Mouse (Mus musculus): Measurements from ENCODE around the gene Adarb2. TPM values are rescaled to one million over a fixed set of nuclear protein-coding genes. Genes with fewer than 3 reads are reported as not detected.

The Adarb2 gene
- total RNA-seq, 2 experiments from 2014 or later = 39.8 to 49.8 TPM

GRCm38 (mm10) chr13:8700981-8701380 lies 498.3 kb downstream of the Adarb2 start:
- Histone ChIP-seq H3K27ac (no peak overlapping the region), H3K4me3 (no peak overlapping the region)
- TF ChIP-seq CTCF (conservative IDR thresholded peaks at IDR 0.05) = no peak
- no peak for DNase-seq (ENCODE audit: low spot score in 2 of 2)

- no peak for TF ChIP-seq CTCF (conservative IDR thresholded peaks at IDR 0.05)
- no peak overlapping the region for H3K4me3 ChIP-seq
- no peak overlapping the region for H3K27ac ChIP-seq
- DNase-seq (ENCODE audit: low spot score in 2 of 2) = no peak
These were observed 502.6 kb downstream of the Adarb2 start for GRCm38 (mm10) chr13:8705296-8705695.

GRCm38 (mm10) chr13:8713377-8713776 lies 510.7 kb downstream of the Adarb2 start:
- Histone ChIP-seq H3K4me3 (no peak overlapping the region), H3K27ac (no peak overlapping the region)
- TF ChIP-seq CTCF (conservative IDR thresholded peaks at IDR 0.05) = no peak
- DNase-seq (ENCODE audit: low spot score in 2 of 2) = no peak

GRCm38 (mm10) chr13:8729972-8730645 lies 527.4 kb downstream of the Adarb2 start:
- H3K4me3 ChIP-seq = no peak overlapping the region
- no peak for DNase-seq (ENCODE audit: low spot score in 2 of 2)
- no peak for TF ChIP-seq CTCF (conservative IDR thresholded peaks at IDR 0.05)
- no peak overlapping the region for H3K27ac ChIP-seq

- Histone ChIP-seq H3K27ac (no peak overlapping the region), H3K4me3 (no peak overlapping the region)
- TF ChIP-seq CTCF (conservative IDR thresholded peaks at IDR 0.05) = no peak
- DNase-seq (ENCODE audit: low spot score in 2 of 2) = peak; percentile 10 to 32
These were observed 534.6 kb downstream of the Adarb2 start for GRCm38 (mm10) chr13:8737139-8737865.

- H3K27ac ChIP-seq = no peak overlapping the region
- no peak overlapping the region for H3K4me3 ChIP-seq
- TF ChIP-seq CTCF (conservative IDR thresholded peaks at IDR 0.05) = no peak
- no peak for DNase-seq (ENCODE audit: low spot score in 2 of 2)
These were observed 540.1 kb downstream of the Adarb2 start for GRCm38 (mm10) chr13:8742792-8743191.

- H3K4me3 ChIP-seq = no peak overlapping the region
- DNase-seq (ENCODE audit: low spot score in 2 of 2) = peak; percentile 5 to 39
- peak; percentile 77 for TF ChIP-seq CTCF (conservative IDR thresholded peaks at IDR 0.05)
- H3K27ac ChIP-seq = no peak overlapping the region
These were observed 541.9 kb downstream of the Adarb2 start for GRCm38 (mm10) chr13:8744565-8744964.

- TF ChIP-seq CTCF (conservative IDR thresholded peaks at IDR 0.05) = no peak
- H3K4me3 ChIP-seq = no peak overlapping the region
- no peak overlapping the region for H3K27ac ChIP-seq
- DNase-seq (ENCODE audit: low spot score in 2 of 2) = no peak
These were observed 542.9 kb downstream of the Adarb2 start for GRCm38 (mm10) chr13:8745596-8745995.

- Histone ChIP-seq H3K4me3 (no peak overlapping the region), H3K27ac (no peak overlapping the region)
- TF ChIP-seq CTCF (conservative IDR thresholded peaks at IDR 0.05) = no peak
- DNase-seq (ENCODE audit: low spot score in 2 of 2) = no peak
These were observed 546.8 kb downstream of the Adarb2 start for GRCm38 (mm10) chr13:8749451-8749850.

- H3K27ac ChIP-seq = no peak overlapping the region
These were observed 558.3 kb downstream of the Adarb2 start for GRCm38 (mm10) chr13:8760940-8761339.

GRCm38 (mm10) chr13:8769654-8770227 lies 567.1 kb downstream of the Adarb2 start:
- Histone ChIP-seq H3K27ac (no peak overlapping the region), H3K4me3 (no peak overlapping the region)
- no peak for DNase-seq (ENCODE audit: low spot score in 2 of 2)
- TF ChIP-seq CTCF (conservative IDR thresholded peaks at IDR 0.05) = no peak

More at GRCm38 (mm10) chr13:8760940-8761339, 558.3 kb downstream of the Adarb2 start:
- H3K4me3 ChIP-seq = no peak overlapping the region
- no peak for DNase-seq (ENCODE audit: low spot score in 2 of 2)
- no peak for TF ChIP-seq CTCF (conservative IDR thresholded peaks at IDR 0.05)

- TF ChIP-seq CTCF (conservative IDR thresholded peaks at IDR 0.05) = no peak
- Histone ChIP-seq H3K4me3 (no peak overlapping the region), H3K27ac (no peak overlapping the region)
- DNase-seq (ENCODE audit: low spot score in 2 of 2) = no peak
These were observed 568.0 kb downstream of the Adarb2 start for GRCm38 (mm10) chr13:8770616-8771015.

GRCm38 (mm10) chr13:8780441-8780840 lies 577.8 kb downstream of the Adarb2 start:
- no peak overlapping the region for H3K4me3 ChIP-seq
- H3K27ac ChIP-seq = no peak overlapping the region
- TF ChIP-seq CTCF (conservative IDR thresholded peaks at IDR 0.05) = peak; percentile 83
- peak in 1 of 2 experiments; percentile 51 for DNase-seq (ENCODE audit: low spot score in 2 of 2)
